Mouse (Mus musculus) ZHBTc4 (cell line): ENCODE data around the gene Znrf2.
A peak's percentile ranks its signal among the peaks of the same experiment; 100 is the strongest.

Experiments used
- DNase-seq: peaks from one replicate; pipeline ENCODE4 v3.0.0-alpha.2; 2011; ENCODE audit warnings: low read depth, low spot score

The Znrf2 gene

DNA sequence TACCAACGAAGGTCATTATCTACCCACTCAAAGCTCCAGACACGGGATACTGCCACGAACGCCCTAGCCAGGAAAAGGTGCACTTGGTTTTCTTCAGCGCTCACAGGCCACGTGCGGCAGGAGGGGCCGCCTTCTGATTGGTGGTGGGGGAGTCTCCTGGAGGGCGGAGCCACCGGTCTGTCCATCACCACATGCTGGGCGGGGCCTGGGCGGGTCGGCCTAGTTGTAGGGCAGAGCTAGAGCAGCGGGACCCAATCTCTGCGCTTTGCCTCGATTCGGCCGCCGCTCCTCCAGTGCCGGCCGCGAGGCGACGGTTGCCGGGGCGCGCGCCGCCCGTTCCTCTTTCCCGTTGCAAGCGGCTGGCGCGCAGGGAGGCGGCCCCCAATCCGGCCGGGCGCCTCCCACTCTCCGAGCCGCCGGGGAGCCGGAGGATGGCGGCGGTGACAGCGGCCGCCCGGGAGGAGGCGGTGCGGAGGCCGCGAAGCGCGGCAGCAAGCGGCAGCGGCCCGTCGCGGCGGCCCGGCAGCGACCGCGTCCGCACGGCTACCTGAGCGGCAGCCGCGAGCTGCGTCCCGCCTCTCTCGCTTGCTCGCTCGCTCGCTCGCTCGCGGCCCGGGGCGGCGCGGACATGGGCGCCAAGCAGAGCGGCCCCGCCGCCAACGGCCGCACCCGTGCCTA, at the start of gene Znrf2:
Znrf2 (plus strand) TSS at position 529 of the 678 bp plus-strand sequence.
- peak; percentile 99 for DNase-seq

DNA sequence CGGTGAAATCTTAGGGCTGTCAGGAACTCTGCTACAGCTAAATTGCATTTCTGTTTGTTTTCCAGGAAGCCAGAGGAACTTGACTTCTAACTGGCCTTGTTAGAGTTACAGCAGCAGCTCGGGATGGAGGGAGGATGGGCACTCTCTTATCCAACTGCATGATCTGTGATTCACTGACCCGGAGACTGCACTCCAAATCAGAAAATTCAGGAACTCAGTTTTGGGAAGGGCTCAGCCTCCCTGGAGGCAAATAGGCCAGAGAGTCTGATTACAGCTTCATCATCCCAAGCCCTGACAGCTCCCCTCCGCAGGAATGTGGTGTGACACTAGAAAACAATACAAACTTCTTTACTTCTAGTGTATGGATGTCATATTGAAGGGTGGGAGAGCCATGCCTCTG, 49.0 kb upstream of the Znrf2 start:
- DNase-seq: peak; percentile 7

DNA sequence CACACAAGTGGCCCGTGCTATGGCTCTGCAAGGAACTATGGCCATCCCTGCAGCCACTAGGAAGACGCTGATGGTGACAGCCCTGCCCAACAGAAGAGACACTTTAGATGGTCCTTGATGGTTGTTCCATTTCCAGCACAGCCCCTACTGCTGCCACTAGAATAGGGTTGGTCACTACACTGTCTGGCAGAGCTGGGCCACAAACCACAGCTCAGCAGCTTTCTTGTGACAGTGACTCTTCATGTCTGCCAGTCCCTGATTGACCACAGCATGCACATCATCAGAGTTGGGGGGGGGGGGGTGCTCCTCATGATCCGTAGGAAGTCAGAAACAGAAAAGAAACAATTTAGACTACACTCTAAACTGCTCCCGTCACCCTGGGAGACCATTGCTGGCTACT, 46.0 kb upstream of the Znrf2 start:
- no peak for DNase-seq

DNA sequence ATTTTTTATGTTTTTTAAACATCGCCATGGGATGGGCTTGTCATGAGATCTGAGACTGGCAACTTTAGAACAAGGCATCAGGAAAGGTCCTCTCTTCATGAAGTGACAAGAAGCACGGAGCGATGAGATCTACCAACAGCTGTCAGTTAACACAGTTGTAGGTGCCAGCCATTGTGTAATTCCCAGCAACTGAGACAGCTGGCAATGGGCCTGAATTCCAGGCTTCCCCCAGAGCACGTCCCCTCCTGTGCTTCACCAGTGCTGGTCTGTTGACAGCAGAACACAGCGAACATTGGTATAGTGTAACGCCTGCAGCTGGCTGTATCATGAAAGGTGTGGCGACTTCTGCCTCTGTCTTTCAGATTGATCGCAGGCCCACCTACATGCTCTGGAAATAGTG, 45.5 kb upstream of the Znrf2 start:
- DNase-seq: no peak

DNA sequence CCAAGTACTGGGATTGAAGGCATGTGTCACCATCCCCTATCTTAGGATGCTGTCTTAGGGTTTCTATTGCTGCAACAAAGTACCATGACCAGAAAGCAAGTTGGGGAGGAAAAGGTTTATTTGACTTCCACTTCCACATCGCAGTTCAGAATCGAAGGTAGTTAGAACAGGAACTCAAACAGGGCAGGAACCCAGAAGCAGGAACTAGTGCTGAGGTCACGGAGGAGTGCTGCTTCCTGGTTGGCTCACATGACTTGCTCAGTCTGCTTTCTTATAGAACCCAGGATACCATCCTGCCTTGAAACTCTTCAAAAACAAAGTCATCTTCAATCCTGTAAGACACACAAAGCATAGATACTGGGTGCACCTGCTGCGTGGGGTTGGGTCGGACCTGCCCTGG, 44.6 kb upstream of the Znrf2 start:
- no peak for DNase-seq

DNA sequence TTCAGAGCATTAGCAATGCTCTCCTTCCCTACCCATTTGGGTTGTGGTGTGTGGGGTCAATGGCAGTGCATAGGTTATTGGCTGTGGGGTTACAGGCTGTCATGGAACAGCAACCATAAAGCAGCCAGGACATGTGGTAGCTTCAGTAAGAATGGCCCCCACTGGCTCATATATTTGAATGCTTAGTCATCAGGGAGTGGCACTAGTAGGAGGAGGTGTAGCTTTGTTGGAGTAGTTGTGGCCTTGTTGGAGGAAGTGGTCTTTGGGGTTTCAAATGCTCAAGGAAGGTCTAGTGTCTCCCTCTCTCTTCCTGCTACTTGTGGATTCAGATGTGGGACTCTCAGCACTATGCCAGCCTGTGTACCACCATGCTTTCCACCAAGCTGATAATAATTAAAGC, 41.0 kb upstream of the Znrf2 start:
- no peak for DNase-seq

DNA sequence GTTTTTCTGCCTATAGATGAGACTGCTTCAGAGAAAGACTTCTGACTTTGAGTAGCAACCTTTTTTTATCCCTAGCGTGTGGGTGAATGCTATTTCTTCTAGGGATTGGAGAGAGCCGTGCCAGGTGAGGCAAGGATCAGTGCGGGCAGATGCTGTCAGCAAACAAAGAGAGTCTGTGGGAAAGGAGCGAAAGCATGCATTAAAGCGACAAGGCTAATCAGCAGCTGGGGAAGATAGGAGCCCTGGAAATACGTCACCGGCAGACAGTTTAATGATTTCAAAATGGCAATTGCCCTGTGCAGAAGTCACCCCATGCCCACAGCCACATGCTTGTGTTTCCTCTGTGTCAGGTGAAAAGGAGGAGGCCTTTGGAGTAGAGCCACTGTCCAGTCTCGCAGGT, 39.1 kb upstream of the Znrf2 start:
- no peak for DNase-seq

DNA sequence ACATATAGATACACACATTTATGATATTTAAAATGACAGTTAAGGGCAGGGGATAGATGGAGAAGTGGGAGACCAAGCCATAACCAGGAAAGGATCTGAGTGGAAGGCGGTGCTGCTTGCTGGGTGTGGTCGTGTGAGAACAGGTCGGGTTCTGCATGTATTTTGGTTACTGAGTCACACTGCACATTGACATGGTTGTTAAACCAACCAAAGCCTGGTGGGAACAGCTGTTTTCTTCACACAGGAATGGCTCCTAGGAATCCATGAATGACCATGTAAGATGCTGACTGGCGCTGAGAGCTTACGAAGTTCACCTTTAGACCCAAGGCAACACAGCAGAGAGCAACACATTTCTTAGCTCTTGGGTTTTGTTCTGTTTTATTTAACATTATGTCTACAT, 36.7 kb upstream of the Znrf2 start:
- no peak for DNase-seq

DNA sequence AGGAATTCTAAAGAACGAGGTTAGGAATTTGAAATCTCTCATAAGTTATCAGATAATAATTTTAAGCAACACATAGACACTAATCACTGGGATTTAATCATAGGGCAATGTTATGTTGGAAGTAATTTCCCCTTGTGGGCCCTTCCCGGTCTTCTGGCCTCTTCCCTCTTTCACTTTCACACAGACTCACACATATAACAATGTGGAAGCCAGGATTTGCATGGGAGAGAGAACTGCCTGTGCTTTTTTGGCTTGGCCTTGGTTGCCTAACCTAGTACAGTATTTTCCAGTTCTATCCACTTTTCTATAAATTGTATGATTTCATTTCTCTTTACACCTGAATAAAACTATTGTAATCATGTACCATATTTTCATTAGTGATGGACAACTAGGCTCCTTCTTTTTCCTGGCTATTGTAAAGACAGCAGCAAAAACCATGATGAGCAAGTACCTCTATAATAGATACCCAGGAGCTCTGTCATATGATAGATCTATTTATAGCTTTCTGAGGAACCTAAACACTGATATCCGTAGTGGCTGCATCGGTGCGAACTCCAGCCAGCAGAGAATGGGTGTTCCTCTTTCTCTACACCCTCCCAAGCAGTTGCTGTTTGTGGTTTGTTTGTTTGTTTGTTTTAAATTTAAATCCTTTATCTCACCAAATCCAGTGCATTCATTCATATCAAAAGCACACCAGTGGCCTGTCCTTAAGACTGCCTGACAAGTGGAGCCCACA, 36.0 kb upstream of the Znrf2 start:
- no peak for DNase-seq

DNA sequence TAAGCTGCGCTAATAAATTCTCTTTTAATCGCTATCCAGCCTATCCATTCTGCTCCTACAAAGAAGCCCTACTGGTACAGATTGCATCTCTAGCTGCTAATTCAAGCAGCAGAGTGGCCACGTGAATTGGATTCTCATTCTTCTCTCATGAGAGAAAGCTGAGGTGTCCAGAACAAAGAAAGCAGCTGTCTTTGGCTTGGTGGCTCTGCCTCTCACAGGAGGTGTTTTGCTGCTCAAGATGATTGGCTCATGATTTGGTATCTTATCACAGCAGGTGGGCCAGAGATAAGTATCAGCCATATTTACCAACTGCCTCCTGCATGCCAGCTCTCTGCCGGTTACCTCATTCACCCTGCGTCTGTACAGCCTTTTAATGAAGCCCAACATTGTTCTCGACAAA, 34.8 kb upstream of the Znrf2 start:
- no peak for DNase-seq

DNA sequence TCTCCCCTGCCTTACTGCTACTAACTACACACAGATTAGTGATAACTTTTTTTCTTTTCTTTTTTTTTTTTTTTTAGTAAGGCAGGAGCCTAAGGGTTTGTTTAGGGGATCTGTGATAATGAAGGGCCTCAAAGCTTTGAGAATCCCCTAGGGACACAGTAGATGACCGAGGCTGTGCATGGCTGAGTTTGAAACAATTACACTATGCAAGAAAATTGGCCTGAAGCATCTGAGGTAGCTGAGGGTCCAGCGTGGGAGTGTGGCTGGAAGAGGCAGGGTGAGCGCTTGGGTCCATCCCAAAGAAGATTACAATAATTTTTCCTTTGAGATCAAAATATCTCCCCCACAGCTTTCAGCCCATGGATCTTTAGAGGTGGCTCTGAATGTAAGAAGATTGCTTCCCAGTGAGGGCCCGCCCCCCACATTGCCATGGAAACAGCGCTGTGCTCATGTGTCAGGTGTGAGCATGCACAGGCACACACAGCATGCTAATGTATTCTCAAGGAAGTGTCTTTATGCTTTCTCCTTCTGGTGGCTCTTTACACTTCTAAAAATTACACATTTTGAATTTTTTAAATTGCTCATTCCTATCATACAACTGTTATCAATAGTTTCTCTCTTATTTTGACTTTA, 31.5 kb upstream of the Znrf2 start:
- no peak for DNase-seq

DNA sequence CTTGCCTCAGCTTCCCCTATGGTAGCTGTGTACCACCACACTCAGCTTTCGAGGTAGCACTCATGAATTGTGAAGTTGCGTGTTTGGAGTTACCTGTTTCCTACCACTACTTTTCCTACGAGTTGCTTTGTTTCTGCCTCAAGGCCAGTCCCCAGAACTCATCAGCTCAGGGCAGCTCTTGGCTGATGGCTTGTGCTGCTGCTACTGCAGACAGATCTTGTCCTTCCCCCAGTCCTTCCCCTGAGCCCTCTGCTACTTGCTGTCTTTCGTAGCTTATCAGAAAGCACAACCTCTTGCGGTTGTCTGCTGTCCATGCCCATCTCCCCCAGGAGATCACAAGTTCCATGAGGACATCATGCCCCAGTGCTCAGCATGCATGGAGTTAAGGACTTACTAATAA, 29.9 kb upstream of the Znrf2 start:
- DNase-seq: no peak

DNA sequence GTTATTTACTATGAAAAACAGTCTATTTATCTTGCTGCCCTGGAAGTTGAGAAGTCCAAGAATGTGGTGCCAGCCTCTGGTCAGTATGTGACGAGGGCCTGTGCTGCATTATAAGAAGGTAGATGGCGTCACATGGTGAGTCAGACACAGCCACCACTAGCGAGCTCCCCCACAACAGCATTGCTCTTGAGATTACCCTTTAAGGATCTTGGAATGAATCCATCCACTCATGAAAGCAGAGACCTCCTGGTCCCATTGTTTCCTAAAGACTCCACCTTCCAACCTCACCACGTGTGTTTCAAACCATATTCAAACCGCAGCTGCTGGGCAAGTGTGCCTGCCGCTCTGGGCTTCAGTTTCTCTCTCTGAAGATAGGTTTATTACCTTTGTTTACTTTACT, 28.2 kb upstream of the Znrf2 start:
- DNase-seq: no peak

DNA sequence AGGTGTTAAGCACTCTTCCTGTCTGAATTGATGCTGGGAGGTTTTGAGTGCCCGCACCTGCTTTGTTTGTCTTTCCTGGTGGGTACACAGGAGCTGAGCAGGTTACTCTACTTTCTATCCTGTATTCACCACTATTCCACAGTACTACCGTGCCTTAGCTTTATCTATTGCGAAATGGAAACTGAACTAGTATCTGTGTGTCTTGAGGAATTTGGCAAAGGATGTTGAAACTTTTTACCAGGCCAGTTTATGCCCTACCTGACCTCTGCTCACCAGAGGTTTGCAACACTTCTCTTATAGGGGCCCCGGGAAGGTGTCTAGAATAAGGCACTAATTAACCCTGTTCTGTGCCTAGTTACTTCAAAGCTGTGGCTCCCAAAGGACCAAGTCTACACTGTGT, 27.6 kb upstream of the Znrf2 start:
- no peak for DNase-seq

DNA sequence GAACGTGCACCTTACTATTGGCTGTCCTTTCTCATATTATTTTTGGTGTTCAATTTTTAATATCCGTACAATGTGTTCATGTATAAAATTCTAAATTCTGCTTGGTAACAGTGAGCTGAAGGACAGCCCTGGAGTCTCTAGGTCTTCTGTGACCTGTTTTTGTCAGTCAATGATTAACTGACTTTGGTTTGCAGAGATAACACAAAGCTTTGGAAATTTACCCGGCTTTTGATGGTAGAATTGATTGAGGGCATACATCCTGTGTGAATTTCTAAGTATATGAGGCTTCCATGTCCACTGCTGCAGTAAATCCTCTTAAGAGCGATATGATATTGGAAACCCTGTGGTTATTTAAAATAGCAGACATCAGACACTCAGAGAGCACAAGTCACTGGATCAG, 26.6 kb upstream of the Znrf2 start:
- no peak for DNase-seq

DNA sequence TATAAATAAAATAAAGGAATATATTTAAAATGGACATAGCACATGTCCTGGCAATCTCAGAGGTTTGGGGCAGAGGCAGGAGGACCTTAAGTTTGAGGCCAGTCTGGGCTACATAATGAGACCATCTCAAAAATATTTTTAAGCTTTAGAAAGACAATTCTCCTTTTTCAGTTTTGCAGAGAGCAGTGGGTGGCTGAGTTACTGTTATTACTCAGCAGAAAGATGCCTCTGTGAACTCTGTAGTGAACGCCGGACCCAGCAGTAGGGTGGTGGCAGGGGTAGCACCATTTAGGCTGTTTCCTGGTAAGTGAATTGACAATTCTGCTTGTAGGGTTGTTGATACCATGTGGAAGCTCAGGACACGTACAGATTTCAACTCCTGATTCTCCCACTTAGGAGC, 22.9 kb upstream of the Znrf2 start:
- no peak for DNase-seq

DNA sequence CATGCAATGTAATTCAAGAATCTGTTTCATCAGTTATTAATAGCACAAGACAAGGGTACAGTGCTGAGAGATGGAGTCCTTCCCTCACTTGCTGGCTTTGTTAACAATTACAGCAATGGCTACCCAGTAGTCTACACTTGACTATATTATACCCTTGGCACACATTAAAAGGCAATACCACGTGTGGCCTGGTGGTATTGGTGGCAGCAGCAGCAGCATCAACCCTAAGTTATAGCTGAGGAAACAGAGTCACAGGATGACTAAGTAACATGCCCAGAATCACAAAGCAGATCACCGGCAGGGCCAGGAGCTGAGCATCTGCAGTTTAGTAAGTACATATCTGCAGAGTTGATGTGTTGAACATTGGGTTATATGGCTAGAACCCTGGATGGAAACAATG, 22.3 kb upstream of the Znrf2 start:
- DNase-seq: peak; percentile 75

DNA sequence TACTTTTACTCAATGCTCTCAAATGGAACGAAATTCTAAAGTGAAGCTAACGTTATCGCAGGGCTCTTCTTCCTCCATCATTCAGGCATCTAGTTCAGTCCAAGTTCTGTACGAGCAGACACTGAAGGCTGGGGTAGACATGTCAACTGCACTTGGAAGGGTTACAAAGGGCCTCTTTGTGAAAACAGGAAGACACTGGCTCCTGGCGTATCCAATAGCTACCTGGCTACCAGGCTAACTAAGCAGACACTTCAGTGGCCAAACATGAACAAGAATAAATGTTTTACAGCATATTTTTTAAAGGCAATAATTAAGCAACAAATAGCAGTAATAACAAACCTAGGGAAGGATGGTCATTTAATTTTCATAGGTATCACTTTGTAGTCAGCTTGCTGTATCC, 21.7 kb upstream of the Znrf2 start:
- no peak for DNase-seq

DNA sequence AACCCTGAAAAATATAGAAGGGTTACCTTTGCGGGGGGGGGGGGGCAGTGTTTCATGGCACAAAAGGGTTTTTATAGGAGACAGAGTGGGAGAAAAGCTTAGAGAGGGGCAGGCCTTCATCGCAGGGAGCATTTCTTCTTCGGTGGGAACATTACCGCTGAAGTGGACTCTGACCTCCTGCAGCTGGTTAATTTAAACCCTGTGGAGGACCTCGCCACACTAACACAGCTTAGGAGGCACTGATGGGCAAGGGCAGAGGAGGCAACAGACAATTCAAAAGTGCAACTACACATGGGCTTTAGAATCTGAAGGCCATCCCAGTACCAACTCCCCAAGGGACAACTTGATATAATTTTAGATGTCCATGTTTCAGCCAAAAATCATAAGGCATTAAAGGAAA, 20.7 kb upstream of the Znrf2 start:
- no peak for DNase-seq

DNA sequence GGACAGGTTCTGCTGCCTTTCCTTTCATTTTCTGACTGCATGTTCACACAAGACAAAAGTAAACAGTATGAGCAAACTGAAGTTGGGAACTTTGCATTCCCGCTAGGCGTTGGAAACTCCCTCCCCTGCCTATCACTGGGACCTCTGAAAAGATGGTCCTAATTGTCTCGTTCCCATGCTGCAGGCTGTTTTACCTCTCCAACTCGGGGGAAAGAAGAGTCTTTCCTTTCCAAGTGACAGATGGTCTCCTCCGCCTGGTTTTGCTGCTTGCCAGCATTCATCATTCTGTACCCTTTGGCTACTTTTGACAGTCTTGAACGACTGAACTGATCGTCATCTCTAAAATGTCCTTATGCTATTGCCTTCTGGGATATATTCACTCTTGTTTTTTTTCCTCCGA, 14.4 kb upstream of the Znrf2 start:
- no peak for DNase-seq

DNA sequence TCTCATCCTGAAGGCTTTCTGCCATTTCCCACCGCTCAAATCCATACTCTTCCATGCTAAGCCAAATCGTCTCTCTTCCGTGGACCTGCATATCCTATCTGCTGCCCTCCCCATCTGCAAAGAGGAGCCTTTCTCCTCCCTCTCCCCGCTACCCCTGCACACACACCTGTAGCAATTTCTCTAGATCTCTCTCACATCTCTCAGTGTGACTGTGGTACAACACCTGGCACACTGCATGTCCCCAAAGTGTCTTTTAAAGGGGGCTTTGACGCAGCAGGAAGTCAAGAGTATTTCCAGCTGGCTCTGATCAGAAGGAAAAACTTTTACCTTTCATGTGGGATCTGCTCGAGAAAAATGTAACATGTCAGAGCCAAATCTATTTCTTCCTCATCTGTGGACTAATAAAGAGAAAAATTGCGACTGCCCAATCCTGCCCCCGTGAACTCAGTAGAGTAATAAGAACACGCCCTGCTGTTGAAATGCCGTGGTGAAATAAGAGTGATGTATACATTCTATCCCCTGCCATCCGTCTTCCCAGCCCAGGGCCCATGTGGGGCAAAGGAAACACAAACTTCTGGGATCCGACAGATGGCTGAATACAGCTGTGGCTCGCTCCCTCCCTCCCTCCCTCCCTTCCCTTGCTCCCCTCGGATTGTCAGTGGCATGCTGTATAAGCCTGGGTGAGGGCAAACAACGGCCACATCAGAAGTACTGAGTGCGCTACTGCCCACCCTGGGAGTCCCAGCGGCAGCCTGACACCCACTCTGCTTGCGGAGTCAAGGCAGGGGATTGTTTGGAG, 12.5 kb upstream of the Znrf2 start:
- no peak for DNase-seq

DNA sequence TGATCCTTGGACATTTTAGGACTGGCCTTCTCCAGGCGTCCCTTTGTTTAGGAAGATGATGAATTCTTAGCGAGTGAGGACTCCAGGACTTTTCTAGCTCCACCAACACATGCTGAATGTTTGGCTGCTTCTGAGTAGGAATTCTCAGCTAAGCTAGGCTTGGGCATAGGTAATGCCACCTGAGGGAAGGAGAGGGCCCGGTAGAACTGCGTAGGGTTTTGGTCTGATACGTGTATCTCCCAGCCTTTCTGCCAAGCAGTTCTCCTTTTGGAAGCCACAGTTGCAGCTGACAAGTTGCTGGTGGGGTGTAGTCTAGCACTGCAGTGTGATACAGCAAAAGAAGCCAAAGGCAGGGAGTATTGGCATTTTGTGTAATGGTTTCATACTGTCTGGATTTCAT, 10.9 kb upstream of the Znrf2 start:
- no peak for DNase-seq
